Mouse (Mus musculus) erythroblast, embryonic 14.5 days (primary cell): Measurements from ENCODE around the gene Hnrnpul2.

Source experiments
- GATA1 ChIP-seq: IDR thresholded peaks from 2 replicates; pipeline ENCODE4 v1.6.1; 2012; ENCODE audit warnings: low read length, inconsistent platforms, mixed read lengths
- TAL1 ChIP-seq: IDR thresholded peaks from 3 replicates; pipeline ENCODE4 v1.6.1; 2012; ENCODE audit warnings: low read length, inconsistent platforms, mixed read lengths

- no peak for TF ChIP-seq TAL1
- no peak for TF ChIP-seq GATA1
These were observed 10.9 kb downstream of the Hnrnpul2 start for GRCm38 (mm10) chr19:8830664-8831063.
